Mouse (Mus musculus) CH12.LX (cell line): ENCODE results near the gene E2f2.

ENCODE experiments used
- CTCF ChIP-seq, 2 experiments: IDR thresholded peaks in 1 of 2; conservative IDR thresholded peaks in 1 of 2; 2 replicates each; pipeline ENCODE4 v1.5.1; 2011 to 2012; ENCODE audit warnings: low read depth in 2 of 2, low read length in 2 of 2, improper control_type of control experiment in 1 of 2, inconsistent platforms in 1 of 2, mild to moderate bottlenecking in 1 of 2, moderate library complexity in 1 of 2
- MYC ChIP-seq: IDR thresholded peaks from 2 replicates; pipeline ENCODE4 v1.6.1; 2011; ENCODE audit warnings: low read depth, mild to moderate bottlenecking, improper control_type of control experiment, low read length
- POLR2A ChIP-seq: IDR thresholded peaks from 2 replicates; pipeline ENCODE4 v1.6.1; 2011; ENCODE audit warnings: low read depth, mild to moderate bottlenecking, improper control_type of control experiment, low read length

- TF ChIP-seq POLR2A = no peak
- TF ChIP-seq CTCF (conservative IDR thresholded peaks at IDR 0.05 in 1 of 2, IDR thresholded peaks at IDR 0.05 in 1 of 2; ENCODE audit: low read depth in 2 of 2, low read length in 2 of 2) = no peak
- no peak for TF ChIP-seq MYC
These were observed 51.5 kb downstream of the E2f2 start for GRCm38 (mm10) chr4:136223549-136224239.
